Mouse (Mus musculus) gastrocnemius, postnatal 25 days (tissue): ENCODE results near the gene Vwa5b2. TPM values are rescaled to one million over a fixed set of nuclear protein-coding genes. Genes with fewer than 3 reads are reported as not detected.
A peak's percentile ranks its signal among the peaks of the same experiment; 100 is the strongest.

Experiments
- DNase-seq: peaks from one replicate; pipeline ENCODE4 v3.0.0; 2022
- total RNA-seq, 2 experiments: library from RNA; stranded (reverse); gene quantifications; 1 replicate in 1 of 2; 2 replicates in 1 of 2; pipeline ENCODE4 v1.2.3; 2021

The Vwa5b2 gene
- total RNA-seq, 2 experiments from 2014 or later: not detected

DNA sequence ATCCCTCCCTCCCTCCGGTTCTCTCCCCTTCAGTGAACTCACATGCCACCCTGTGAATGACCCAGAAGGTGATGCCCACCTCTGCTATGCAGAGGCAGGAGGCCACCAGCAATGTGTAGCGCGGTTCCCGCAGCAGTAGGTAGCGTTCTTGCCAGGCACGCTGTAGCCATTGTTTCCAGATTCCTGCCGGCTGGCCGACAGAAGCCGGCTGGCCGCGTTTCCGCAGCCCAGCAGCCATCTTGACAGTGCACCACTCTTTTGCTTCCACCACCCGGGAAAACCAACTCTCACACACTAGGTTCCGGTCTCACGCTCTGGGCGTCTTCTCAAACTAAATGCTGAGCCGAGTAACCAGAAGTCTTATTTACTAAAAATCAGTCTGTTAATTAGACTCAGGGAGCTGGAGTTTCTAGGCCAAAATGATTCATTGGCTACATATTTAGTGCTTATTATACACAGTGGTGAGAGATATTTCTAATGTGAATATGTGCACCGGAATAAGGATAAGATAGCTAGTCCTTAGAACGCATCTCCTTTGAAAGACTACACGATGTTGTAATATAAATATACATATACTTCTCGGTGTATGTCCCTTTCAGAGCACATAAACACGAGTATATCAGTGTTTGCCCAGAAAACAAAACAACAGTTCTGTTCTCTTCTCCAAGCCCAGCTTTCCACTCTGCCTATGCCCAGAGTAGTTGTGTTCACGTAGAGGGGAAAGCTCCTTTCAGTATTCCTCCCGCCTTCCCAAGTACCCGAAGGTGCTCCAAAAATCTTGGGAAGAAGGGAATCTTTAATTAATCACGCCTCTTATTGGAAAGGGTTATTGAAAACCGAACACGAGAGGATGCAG, 21.5 kb downstream of the Vwa5b2 start:
- peak; percentile 64 for DNase-seq

DNA sequence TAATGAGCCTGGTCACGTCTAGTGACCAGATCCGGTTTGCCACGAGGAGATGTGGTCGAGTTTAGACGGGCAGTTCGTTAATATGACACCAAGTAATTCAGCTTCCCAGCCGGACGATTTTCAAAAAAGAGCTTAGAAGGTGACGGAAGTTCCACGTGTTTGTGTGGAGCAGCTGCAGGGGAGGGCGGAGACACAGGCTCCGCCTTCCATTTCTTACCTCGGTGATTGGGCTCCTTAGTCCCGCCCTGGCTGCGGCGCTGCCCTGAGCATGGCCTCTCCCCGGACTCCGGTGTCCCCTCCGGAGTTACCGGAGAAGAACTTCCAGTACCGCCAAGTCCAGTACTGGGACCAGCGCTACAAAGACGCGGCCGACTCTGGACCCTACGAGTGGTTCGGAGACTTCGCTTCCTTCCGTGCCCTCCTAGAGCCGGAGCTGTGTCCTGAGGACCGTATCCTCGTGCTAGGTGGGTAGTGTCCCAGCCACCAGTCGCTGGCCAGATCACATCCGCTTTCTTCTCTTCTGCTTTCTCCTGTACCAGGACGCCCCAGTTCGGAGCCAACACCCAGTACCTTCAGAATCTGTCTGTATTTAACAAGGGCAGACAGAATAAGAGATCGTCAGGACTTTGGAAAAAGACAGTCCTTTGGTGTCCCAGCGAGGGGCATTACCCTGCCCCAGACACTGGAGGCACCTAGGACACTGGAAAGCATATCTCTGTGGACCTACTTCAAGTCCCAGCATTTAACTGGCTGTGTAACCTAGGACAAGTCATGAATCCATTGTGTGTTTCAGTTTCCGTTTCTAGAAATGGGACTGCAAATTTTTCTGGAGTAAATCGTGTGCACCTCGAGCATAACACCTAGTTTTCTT, 22.3 kb downstream of the Vwa5b2 start, which contains the start of the genes Eef1akmt4, Gm49333 and Alg3:
Gene Eef1akmt4 (plus strand): TSS at position 237 of the 871 bp plus-strand sequence.
Gene Gm49333 (plus strand): TSS at position 254 of the 871 bp plus-strand sequence.
Gene Alg3 (minus strand): TSS at position 379 of the 871 bp plus-strand sequence.
- peak; percentile 88 for DNase-seq

DNA sequence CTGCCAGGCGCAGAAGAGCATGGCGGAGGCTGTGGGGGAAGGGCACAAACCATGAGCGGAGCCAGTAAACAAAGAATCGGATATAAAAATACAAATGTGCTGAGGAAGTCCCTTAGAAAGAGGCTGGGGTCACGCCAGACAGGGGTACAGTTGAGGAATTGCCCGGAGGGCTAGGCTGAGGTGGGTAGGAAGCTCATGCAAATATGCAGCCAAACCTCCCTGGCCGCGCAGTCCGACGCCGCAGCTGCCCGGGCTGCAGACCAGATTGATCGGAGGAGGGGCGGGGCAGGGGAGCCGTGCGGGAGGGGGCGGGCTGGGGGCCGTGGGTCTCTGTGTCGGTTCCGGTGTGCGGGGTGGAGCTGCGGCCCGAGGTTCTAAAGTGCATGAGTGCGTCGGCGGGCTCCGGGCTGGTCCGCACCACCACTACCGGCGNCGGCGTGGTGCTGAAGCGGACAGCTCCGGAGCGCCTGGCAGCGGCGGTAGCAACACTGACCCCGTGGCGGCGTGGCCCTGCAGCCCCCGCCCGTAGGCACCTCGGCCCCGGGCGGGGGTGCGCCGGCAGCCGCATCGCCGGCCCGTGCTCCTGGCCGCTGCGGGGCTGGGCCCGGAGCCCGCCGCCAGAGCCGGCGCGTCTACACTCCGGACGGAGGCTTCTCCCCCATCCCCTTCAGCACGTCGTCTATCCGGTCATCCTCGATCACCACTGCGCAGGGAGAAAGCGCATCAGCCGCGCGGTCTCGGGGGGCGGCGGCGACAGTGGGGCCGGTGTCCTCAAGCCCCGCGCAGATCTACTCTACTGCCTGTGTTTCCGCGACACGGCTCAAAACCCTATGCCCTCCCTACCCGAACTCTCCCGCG, 30.5 kb downstream of the Vwa5b2 start:
- no peak for DNase-seq

DNA sequence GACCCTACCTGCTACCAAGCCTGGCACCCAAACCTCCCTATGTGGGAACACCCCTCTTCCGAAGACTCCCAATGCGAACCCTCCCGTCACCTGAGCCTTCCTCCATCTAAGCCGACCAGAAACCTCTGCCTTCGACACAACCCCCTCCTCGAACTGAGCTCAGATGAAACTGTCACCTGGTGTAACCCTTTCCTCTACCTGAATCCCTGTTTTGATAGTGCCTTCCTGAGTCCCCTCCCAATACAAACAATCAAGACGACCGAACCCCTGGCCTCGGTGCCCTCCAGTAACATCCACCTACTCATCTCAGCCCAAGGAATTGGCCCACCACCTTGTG, 31.1 kb downstream of the Vwa5b2 start:
- no peak for DNase-seq

DNA sequence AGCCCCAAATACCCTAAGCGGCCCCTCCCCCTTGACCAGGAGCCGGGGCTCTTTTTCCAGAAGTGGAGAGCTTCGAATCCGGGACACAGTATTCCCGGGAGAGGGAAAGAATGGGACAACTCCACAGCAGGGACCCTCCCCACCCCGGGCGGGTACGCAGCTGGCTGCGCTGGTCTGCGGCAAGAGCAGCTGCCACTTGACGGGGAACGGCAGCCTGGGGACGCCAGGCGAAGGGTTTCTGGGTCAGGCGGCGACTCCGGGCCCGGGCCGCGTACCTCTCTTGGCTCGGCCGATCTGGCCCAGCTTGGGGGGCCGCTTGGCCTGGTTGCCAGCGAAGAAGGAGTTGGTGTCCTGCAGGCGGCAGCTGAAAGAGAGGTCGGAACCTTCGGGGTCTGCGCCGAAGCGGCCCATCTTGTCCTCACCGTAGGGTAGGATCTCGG, 31.5 kb downstream of the Vwa5b2 start:
- DNase-seq: no peak

DNA sequence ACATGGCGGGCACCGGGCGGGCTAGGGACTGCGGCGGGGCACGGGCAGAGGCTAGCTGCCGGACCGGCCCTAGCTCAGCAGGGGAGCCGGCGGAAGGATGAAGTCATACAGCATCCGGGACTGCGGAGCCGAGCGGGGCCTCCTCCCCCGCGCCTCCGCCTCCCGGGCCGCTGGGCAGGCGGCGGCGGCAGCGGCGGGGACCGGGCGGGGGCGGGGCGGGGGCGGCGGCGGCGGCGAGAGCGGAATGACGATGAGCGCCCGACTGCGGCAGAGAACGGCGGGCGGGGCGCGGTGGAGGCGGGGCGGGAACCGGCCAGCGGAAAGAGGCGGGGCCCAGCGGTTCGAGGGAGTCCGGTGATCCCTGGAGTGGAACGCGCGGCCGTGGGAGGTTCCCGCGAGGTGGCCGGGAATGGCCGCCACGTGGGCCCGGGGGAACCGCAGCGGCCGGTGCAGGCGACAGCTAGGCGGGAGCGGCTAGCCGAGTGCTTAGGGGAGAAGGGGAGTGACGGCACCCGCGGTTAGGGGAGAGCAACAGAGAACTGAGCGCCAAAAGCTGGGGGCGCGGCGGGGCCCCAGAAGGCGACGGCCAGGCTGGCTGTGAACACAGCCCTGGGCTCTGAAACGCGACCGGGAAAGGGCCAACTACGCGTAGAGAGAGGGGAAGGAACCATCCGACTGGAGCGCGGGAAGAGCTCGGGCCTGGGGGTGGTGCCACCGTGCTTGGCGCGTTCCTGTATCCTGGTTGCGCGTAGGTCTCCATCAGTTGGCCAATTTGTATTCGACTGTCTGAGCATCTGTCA, 32.1 kb downstream of the Vwa5b2 start, which contains the start of gene Camk2n2:
Gene Camk2n2 (minus strand): TSS at position 97 of the 800 bp plus-strand sequence.
- DNase-seq: peak; percentile 66

DNA sequence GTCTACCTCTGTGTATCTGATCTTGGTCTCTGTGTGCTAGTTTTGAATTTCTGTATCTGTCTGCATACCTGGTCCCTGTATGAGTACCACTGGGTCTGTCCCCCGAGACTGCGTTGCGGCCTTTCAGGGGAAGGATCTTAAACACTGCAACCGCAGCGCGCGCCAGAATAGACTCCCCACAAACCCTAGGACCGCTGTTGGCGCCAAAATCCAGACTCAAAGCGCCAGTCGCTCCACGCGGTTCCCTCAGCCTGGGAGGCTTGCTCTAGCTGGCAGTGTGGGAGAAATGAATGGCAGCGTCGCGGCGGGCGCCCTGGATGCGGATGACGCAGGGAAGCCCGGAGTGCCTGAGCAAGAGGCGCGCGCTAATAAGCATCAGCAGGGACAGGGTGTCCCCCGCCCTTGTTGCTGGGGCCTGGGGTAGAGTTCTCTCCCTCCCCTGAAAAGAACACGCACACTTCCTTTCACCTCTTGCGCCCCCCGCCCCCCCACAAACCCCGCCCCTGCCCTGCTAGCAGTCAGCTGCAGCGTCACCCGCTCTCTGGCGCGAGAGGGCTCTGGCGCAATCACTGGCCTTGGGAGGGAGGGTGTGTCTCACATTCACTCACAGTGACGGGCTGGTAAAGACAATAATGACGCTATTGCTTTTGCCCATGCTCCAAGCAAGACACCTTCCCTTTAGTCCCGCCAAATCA, 32.9 kb downstream of the Vwa5b2 start:
- DNase-seq: peak; percentile 27

DNA sequence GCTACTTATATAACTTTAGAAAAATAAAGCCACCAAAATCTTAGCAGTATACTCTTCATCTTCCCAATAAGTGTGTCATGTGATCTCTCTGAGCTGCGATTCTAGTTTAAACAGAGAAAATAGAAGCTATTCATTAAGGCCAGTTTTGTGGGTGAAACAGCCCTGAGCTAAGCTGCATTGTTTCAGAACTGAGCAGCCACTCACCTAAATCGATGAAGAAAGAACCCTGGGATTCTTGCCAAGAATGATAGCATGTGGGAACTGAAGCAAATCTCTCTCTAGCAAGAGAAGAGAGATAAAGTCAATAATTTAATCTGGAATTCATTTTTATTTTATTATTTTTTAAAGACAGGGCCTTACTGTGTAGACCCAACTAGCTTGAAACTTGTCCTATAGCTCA, 33.9 kb downstream of the Vwa5b2 start:
- no peak for DNase-seq

DNA sequence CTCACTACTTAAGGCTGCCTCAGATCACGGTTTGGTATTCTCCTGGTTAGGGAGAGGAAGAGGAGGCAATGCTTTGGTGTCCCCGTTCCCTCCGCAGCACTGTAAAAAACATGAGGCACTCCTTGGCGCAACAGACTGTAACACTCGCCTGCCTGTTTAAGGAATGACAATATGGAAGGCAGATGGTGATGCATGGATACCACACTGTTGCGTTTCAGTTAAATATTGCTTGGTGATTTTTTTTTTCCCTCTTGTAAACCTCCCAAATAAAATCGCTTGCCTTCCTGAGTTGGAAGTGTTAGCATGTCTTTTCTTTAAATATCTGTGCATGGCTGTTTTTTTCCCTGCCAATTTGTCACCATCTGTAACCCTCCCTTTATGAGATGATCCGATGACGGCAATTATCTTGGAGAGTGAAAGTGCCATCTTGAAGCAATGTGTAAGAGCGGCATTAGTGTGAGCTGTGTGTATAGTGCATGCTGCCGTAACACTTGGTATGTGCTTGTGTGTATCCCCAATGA, 39.7 kb downstream of the Vwa5b2 start:
- DNase-seq: no peak

DNA sequence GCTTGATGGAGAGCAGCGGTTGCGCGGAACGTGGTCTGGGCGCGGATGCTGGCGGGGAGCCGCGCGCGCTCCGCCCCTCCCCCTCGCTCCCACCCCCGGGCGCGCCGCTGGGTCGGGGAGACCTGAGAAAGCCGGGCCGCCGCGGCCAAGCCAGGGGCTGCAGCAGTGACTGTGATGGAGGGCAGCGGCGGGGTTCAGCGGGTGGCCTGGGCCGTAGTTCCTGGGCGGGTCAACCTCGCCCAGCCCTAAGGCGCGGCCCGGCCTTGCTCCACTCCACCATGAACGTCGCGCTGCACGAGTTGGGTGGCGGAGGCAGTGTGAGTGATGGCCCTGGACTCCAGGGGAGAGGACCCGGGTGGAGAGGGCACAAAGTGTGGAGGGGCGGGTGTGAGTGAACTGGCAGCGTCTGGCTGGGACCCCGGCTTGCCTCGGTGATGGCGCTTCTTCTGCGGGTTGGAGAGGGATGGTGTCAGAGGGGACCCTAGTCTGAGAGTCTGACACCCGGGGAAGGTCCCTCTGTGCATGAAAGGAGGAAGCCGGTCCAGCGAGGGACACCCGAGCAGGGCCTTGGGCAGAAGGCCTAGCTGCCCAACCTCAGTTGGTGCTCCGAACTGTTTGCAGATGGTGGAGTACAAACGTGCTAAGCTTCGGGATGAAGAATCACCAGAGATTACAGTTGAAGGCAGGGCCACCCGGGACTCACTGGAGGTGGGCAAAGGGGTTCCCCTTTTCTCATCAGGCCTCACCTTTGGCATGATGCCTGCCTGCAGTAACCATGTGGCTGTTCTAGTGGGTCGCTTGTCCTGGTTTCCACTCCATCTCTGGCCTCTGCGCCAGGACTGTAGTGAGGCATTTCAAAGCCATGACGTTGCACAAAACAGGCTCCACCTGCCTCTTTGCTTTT, 40.7 kb downstream of the Vwa5b2 start, which contains the start of gene Ece2:
Gene Ece2 (plus strand): TSS at position 98 of the 904 bp plus-strand sequence.
- no peak for DNase-seq

DNA sequence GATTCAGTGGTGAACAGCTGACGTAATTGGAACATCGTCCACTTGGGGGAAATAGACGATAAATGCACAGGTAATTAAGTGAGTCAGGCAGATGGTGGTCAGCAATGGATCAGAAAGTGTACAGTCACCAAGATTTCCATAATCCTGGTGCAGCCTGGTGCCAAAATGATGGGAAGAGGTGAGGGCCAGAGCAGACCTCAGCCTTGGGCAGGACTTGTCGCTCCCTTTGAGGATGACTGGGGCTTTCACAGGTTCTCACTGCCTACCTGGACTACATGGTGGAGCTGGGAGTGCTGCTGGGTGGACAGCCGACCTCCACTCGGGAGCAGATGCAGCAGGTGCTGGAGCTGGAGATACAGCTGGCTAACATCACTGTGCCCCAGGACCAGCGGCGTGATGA, 48.1 kb downstream of the Vwa5b2 start:
- no peak for DNase-seq

DNA sequence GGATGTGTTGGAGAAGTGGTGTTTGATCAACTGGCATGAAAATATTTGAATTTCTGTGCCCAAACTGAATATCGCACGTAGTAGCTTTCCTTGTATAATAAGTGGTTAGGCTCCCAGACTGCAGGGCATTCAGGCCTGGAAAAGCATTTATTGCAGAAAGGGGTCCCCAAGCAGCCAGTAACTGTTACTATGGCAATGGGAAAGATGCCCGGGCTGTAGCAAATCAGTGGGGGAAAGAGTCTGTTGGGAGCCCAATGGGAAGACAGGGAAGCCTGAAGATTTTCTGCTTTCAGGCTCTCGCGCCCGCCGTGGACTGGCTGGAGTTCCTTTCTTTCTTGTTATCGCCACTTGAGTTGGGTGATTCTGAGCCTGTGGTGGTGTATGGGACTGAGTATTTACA, 49.1 kb downstream of the Vwa5b2 start:
- no peak for DNase-seq

DNA sequence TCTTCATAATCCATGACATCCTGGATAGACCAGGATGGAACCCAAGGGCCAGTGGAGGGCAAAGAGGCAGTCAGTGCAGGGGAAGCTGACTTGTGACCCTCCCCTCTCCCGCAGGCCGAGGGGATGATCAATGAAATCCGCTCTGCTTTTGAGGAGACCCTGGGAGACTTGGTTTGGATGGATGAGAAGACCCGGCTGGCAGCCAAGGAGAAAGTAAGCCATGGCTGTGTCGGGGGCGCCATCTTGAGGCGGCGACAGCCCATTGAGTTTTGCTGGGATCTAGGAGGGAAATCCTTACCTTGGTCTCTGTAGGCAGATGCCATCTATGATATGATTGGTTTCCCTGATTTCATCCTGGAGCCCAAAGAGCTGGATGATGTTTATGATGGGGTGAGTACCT, 52.9 kb downstream of the Vwa5b2 start:
- DNase-seq: peak; percentile 40

DNA sequence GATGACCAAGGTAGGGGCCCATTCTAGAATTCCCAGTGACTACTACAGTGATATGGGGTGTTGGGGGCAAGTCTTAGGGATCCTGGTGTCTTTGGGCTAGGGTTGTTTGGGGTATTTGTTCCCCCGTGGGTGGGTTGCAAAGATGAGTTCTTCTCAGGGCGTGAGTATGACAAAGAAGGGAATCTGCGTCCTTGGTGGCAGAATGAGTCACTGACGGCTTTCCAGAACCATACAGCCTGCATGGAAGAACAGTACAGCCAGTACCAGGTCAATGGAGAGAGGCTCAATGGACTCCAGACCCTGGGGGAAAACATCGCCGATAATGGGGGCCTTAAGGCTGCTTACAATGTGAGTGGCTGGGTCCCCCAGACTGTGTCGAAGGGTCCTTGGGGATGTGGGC, 54.6 kb downstream of the Vwa5b2 start:
- no peak for DNase-seq

DNA sequence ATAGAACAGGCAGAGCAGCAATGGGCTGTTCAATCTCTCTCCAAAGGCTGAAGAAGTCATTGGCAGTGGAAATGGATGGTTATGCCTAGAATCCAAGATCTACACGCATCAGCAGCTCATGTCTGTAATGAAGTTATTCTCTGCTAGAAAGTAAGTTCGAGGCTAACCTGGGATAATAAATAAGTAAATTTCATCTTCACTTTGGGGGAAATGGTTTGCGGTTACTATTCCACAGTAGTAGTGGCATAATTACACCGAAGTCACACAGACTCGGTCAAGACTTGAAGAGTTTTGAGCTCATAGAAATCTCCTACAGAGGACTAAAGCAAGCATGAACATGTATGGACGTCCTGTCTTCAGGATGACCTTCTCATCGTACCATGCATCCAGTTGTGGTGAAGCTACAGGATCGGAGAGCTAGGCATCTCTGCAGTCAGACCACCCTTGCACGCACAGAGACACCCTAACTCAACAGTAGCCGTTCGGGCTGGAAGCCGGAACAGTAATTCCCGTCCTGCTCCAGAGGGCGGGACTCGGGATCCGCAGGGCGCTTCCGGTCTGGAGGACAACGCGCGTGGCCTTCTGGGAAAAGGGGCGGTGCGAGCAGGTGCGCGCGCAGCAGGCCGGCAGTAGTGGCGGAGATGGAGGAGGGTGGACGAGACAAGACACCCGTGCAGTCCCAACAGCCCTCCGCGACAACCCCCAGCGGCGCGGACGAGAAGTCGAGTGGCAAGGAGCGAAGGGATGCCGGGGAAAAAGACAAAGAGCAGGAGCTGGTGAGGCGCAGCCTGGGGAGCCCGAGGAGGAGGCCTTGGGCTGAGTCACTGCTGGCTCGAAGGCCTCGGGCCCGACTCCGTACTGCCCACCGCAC, 62.0 kb downstream of the Vwa5b2 start, which contains the start of gene Psmd2:
Gene Psmd2 (plus strand): TSS at position 577 of the 871 bp plus-strand sequence.
- DNase-seq: peak; percentile 94

DNA sequence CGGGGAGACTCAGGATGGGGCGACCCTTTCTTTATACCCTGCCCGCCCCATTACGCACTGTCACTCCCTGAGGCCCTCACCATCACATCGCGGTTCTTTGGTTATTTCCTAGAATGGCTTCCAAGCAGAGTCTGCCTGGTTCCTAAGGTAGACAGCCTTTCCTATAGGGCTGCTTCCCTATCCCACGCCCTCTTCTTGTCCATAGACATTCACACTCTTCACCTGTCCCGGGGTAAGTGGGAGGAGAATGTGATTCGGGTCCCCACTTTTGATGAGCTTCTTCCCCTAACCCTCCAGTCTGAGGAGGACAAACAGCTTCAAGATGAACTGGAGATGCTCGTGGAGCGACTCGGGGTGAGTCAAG, 62.7 kb downstream of the Vwa5b2 start:
- DNase-seq: no peak

DNA sequence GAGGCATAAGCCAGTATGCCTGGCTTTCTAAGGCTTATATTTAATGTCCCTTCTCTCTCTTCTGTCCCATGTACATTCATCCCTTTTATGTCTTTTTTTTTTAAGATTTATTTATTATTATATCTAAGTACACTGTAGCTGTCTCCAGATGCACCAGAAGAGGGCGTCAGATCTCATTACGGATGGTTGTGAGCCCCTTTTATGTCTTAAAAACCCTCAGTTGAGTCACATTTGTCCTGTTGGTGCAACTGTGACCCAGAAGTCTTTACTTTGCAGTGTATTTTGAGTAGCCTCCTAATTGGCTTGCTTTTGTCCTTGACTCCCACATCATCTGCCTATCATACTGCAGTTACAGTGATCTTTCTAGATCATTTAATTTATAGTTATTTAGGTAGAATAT, 64.0 kb downstream of the Vwa5b2 start:
- DNase-seq: no peak
